Mouse (Mus musculus): ENCODE measurements around the gene Arl13b. TPM values are rescaled to one million over a fixed set of nuclear protein-coding genes. Genes with fewer than 3 reads are reported as not detected.
A peak's percentile ranks its signal among the peaks of the same experiment; 100 is the strongest.

Arl13b gene
- total and polyA plus RNA-seq, 2 experiments from 2014 or later: 7.1 to 8.9 TPM

GRCm38 (mm10) chr16:62799426-62799825, 47.4 kb downstream of the Arl13b start:
- Histone ChIP-seq H3K27me3 (ENCODE audit: control insufficient read depth, insufficient read depth, low read length) (no peaks in the 10 kb centered on the region), H3K9ac (replicated peaks; ENCODE audit: low read depth, low read length) (no peak overlapping the region), H3K4me2 (ENCODE audit: low read depth, low read length) (no peak overlapping the region), H3K27ac (ENCODE audit: low read depth) (peak overlapping the region; percentile 7; the same call in 1 of the 2 replicates), H3K36me3 (replicated peaks; ENCODE audit: control insufficient read depth, insufficient read depth, low read length) (peaks cover 15% of the 10 kb centered on the region; the same call in 1 of the 2 replicates), H3K9me3 (replicated peaks; ENCODE audit: control insufficient read depth, low read length) (no peaks in the 10 kb centered on the region), H3K4me3 (ENCODE audit: low read depth, low read length) (no peak overlapping the region), H3K4me1 (ENCODE audit: control insufficient read depth, insufficient read depth) (no peaks in the 10 kb centered on the region)
- TF ChIP-seq CTCF (IDR thresholded peaks at IDR 0.05; ENCODE audit: low read depth): no peak
- TF ChIP-seq EP300 (IDR thresholded peaks at IDR 0.05; ENCODE audit: low read depth): no peak
- 33% methylated on average over 4 of the region's 4 CpGs for WGBS
- DNase-seq (ENCODE audit: low spot score) (peak; percentile 21), ATAC-seq (ENCODE audit: insufficient read depth, low read depth) (peak; percentile 67; the same call in 1 of the 2 replicates)

- no peak overlapping the region for H3K4me3 ChIP-seq (ENCODE audit: low read depth, low read length)
- 81% methylated on average over 3 of the region's 3 CpGs for WGBS
- no peak for TF ChIP-seq EP300 (IDR thresholded peaks at IDR 0.05; ENCODE audit: low read depth)
- no peak for TF ChIP-seq CTCF (IDR thresholded peaks at IDR 0.05; ENCODE audit: low read depth)
- H3K27me3 ChIP-seq (ENCODE audit: control insufficient read depth, insufficient read depth, low read length): no peaks in the 10 kb centered on the region
- no peak overlapping the region for H3K4me2 ChIP-seq (ENCODE audit: low read depth, low read length)
- H3K36me3 ChIP-seq (replicated peaks; ENCODE audit: control insufficient read depth, insufficient read depth, low read length): 0 out of 2 replicates have a peak, but pooled peaks cover 10% of the 10 kb centered on the region
- DNase-seq (ENCODE audit: low spot score): no peak
- no peaks in the 10 kb centered on the region for H3K4me1 ChIP-seq (ENCODE audit: control insufficient read depth, insufficient read depth)
- no peak for ATAC-seq (ENCODE audit: insufficient read depth, low read depth)
- H3K9ac ChIP-seq (replicated peaks; ENCODE audit: low read depth, low read length): no peak overlapping the region
- no peaks in the 10 kb centered on the region for H3K9me3 ChIP-seq (replicated peaks; ENCODE audit: control insufficient read depth, low read length)
- no peak overlapping the region for H3K27ac ChIP-seq (ENCODE audit: low read depth)
Measured at GRCm38 (mm10) chr16:62798808-62799207, 48.0 kb downstream of the Arl13b start.

- no peak overlapping the region for H3K4me2 ChIP-seq (ENCODE audit: low read depth, low read length)
- no peaks in the 10 kb centered on the region for H3K4me1 ChIP-seq (ENCODE audit: control insufficient read depth, insufficient read depth)
Measured at GRCm38 (mm10) chr16:62796608-62797007, 50.2 kb downstream of the Arl13b start.

GRCm38 (mm10) chr16:62786621-62787331, 60.1 kb downstream of the Arl13b start, which contains the start of gene Nsun3:
Gene Nsun3, minus strand, starts transcription at chr16:62786818.
- H3K27ac ChIP-seq (ENCODE audit: low read depth): peak within 1 kb of the TSS; percentile 90
- peak within 1 kb of the TSS; percentile 71 for H3K4me3 ChIP-seq (ENCODE audit: low read depth, low read length)
- ATAC-seq (ENCODE audit: insufficient read depth, low read depth): peak; percentile 99
- H3K4me2 ChIP-seq (ENCODE audit: low read depth, low read length): peak within 1 kb of the TSS; percentile 68
- no peaks in the 10 kb centered on the region for H3K36me3 ChIP-seq (replicated peaks; ENCODE audit: control insufficient read depth, insufficient read depth, low read length)
- no peaks in the 10 kb centered on the region for H3K27me3 ChIP-seq (ENCODE audit: control insufficient read depth, insufficient read depth, low read length)
- peaks cover 9% of the 10 kb centered on the region for H3K4me1 ChIP-seq (ENCODE audit: control insufficient read depth, insufficient read depth)
- no peaks in the 10 kb centered on the region for H3K9me3 ChIP-seq (replicated peaks; ENCODE audit: control insufficient read depth, low read length)
- under 1% methylated on average over 41 of the region's 41 CpGs for WGBS
- H3K9ac ChIP-seq (replicated peaks; ENCODE audit: low read depth, low read length): peak within 1 kb of the TSS; percentile 69
- no peak; the same call in 1 of the 2 replicates for TF ChIP-seq CTCF (IDR thresholded peaks at IDR 0.05; ENCODE audit: low read depth)
- TF ChIP-seq EP300 (IDR thresholded peaks at IDR 0.05; ENCODE audit: low read depth): peak; percentile 98
- peak; percentile 97 for DNase-seq (ENCODE audit: low spot score)

More at GRCm38 (mm10) chr16:62796608-62797007, 50.2 kb downstream of the Arl13b start:
- no peak overlapping the region for H3K27ac ChIP-seq (ENCODE audit: low read depth)
- ATAC-seq (ENCODE audit: insufficient read depth, low read depth) (no peak), DNase-seq (ENCODE audit: low spot score) (no peak)
- H3K9me3 ChIP-seq (replicated peaks; ENCODE audit: control insufficient read depth, low read length): no peaks in the 10 kb centered on the region
- 68% methylated on average over 1 of the region's 1 CpGs for WGBS
- no peaks in the 10 kb centered on the region for H3K27me3 ChIP-seq (ENCODE audit: control insufficient read depth, insufficient read depth, low read length)
- H3K9ac ChIP-seq (replicated peaks; ENCODE audit: low read depth, low read length): no peak overlapping the region
- TF ChIP-seq CTCF (IDR thresholded peaks at IDR 0.05; ENCODE audit: low read depth): no peak
- TF ChIP-seq EP300 (IDR thresholded peaks at IDR 0.05; ENCODE audit: low read depth): no peak
- 0 out of 2 replicates have a peak, but pooled peaks cover 2% of the 10 kb centered on the region for H3K36me3 ChIP-seq (replicated peaks; ENCODE audit: control insufficient read depth, insufficient read depth, low read length)
- no peak overlapping the region for H3K4me3 ChIP-seq (ENCODE audit: low read depth, low read length)

- Histone ChIP-seq H3K27me3 (ENCODE audit: control insufficient read depth, insufficient read depth, low read length) (no peaks in the 10 kb centered on the region), H3K9me3 (replicated peaks; ENCODE audit: control insufficient read depth, low read length) (no peaks in the 10 kb centered on the region), H3K4me1 (ENCODE audit: control insufficient read depth, insufficient read depth) (peaks cover 9% of the 10 kb centered on the region), H3K36me3 (replicated peaks; ENCODE audit: control insufficient read depth, insufficient read depth, low read length) (no peaks in the 10 kb centered on the region), H3K27ac (ENCODE audit: low read depth) (no peak overlapping the region), H3K9ac (replicated peaks; ENCODE audit: low read depth, low read length) (no peak overlapping the region), H3K4me2 (ENCODE audit: low read depth, low read length) (no peak overlapping the region), H3K4me3 (ENCODE audit: low read depth, low read length) (no peak overlapping the region)
- ATAC-seq (ENCODE audit: insufficient read depth, low read depth) (no peak), DNase-seq (ENCODE audit: low spot score) (no peak)
- 49% methylated on average over 5 of the region's 5 CpGs for WGBS
- no peak for TF ChIP-seq EP300 (IDR thresholded peaks at IDR 0.05; ENCODE audit: low read depth)
- peak; percentile 50 for TF ChIP-seq CTCF (IDR thresholded peaks at IDR 0.05; ENCODE audit: low read depth)
Measured at GRCm38 (mm10) chr16:62782229-62782628, 64.6 kb downstream of the Arl13b start.

Measured in heart, postnatal 0 days (tissue).